Mouse (Mus musculus) heart, adult 2 months (tissue): Measurements from ENCODE around the gene Btbd9.

Experiments
- CTCF ChIP-seq: fragments of 200-600 bp; IDR thresholded peaks from 2 replicates; pipeline ENCODE4 v1.8.1; 2022; ENCODE audit warnings: antibody characterized with exemption, mild to moderate bottlenecking, moderate library complexity
- EP300 ChIP-seq: fragments of 200-500 bp; IDR thresholded peaks from 2 replicates; pipeline ENCODE4 v1.6.1; 2011; ENCODE audit warnings: low read depth, low read length, control low read depth; ENCODE audit not compliant: insufficient read depth
- POLR2A ChIP-seq: fragments of 200-500 bp; IDR thresholded peaks from 2 replicates; pipeline ENCODE4 v1.6.1; 2011; ENCODE audit warnings: mild to moderate bottlenecking, low read depth, low read length, control low read depth; ENCODE audit not compliant: insufficient read depth

DNA sequence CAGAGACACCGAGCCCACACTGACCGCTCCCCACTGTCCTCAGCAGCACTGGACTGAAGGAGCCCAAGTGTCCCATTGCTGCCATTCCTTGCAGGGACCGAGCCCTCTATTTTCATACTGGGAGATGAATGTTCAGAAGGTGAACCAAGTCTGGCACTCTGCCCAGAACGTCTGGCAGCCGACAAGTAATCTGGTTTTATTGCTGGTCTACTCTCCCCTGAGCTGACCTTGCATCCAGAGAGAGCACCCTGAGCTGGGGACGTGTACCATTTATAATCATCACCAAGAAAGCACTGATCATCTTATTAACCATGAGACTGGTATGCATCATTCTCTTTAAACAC, 77.9 kb downstream of the Btbd9 start:
- TF ChIP-seq CTCF = no peak
- no peak for TF ChIP-seq POLR2A
- TF ChIP-seq EP300 = no peak
